Mouse (Mus musculus): ENCODE results near the gene Opa3. TPM values are rescaled to one million over a fixed set of nuclear protein-coding genes. Genes with fewer than 3 reads are reported as not detected.
A peak's percentile ranks its signal among the peaks of the same experiment; 100 is the strongest.

The Opa3 gene
- polyA plus RNA-seq, 1 experiment from 2014 or later = 20.7 TPM

DNA sequence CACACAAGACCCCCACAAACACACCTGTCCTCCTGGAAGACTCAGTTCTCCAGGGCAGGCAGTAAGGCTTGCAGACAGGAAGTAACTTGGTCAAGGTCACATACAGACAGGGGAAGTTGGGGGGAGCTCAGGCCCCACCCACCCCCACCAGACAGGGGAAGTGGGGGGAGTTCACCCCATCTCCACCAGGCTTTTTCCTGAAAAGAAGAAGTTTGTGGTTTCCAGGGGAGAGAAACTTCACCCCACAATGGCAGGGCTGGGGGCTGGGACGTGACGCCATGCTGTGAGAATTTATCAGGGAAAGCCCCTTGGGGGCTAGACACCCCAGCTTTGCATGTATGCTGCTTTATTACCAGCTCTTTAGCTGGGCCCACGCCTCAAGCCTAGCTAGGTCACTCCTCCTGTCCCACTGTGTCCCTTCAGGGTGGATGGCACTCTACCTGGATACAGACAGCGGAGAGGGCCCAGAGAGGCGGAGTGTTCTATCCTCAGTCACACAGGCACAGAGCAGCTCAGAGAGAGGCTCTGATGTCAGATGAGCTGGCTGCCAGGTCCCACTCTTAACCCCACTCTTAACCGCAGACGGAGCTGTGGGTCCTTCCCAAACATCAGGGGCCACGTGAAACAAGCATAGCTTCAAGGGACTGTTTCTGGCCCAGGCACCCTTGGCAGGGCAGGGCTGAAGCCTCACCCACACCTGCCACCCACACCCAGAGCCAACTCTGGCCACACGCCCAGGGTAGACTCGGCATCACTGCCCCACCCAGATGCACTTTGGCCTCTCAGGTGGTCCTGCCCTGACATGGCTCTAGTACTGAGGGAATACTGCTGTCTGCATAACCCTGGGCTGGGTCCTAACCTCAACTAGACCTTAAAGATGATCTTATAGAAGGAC lies 38.0 kb downstream of the Opa3 start:
- no peak for TF ChIP-seq CTCF (IDR thresholded peaks at IDR 0.05; ENCODE audit: low read depth)
- TF ChIP-seq EP300 (optimal IDR thresholded peaks at IDR 0.05) = no peak
- WGBS = 51% methylated on average over 10 of the region's 10 CpGs
- no peaks in the 10 kb centered on the region for H3K9me3 ChIP-seq (ENCODE audit: control insufficient read depth, low read length)
- DNase-seq (ENCODE audit: low spot score) = peak; percentile 92
- 0 out of 2 replicates have a peak, but pooled peaks cover 4% of the 10 kb centered on the region for H3K4me1 ChIP-seq (replicated peaks; ENCODE audit: control insufficient read depth, insufficient read depth)
- H3K9ac ChIP-seq (ENCODE audit: low read length) = peak overlapping the region; percentile 41
- H3K4me3 ChIP-seq (ENCODE audit: low read depth, low read length) = no peak overlapping the region
- peak overlapping the region; percentile 23; the same call in 1 of the 2 replicates for H3K4me2 ChIP-seq (replicated peaks; ENCODE audit: low read depth)
- peaks cover 4% of the 10 kb centered on the region; the same call in 1 of the 2 replicates for H3K36me3 ChIP-seq (ENCODE audit: control insufficient read depth, insufficient read depth, low read length)
- peak overlapping the region; percentile 82 for H3K27ac ChIP-seq (replicated peaks)
- H3K27me3 ChIP-seq (ENCODE audit: control insufficient read depth, insufficient read depth, low read length) = no peaks in the 10 kb centered on the region
- ATAC-seq (ENCODE audit: low FRiP score, low TSS enrichment) = peak; percentile 75

GRCm38 (mm10) chr7:19267051-19267450 lies 38.9 kb downstream of the Opa3 start:
- no peaks in the 10 kb centered on the region for H3K9me3 ChIP-seq (ENCODE audit: control insufficient read depth, low read length)
- TF ChIP-seq EP300 (optimal IDR thresholded peaks at IDR 0.05) (no peak), CTCF (IDR thresholded peaks at IDR 0.05; ENCODE audit: low read depth) (no peak)
- no peak overlapping the region for H3K4me3 ChIP-seq (ENCODE audit: low read depth, low read length)
- WGBS = 40% methylated on average over 10 of the region's 10 CpGs
- ATAC-seq (ENCODE audit: low FRiP score, low TSS enrichment) = no peak
- H3K27me3 ChIP-seq (ENCODE audit: control insufficient read depth, insufficient read depth, low read length) = no peaks in the 10 kb centered on the region
- peak overlapping the region; percentile 82 for H3K27ac ChIP-seq (replicated peaks)
- peak; percentile 46 for DNase-seq (ENCODE audit: low spot score)
- H3K4me2 ChIP-seq (replicated peaks; ENCODE audit: low read depth) = no peak overlapping the region
- H3K36me3 ChIP-seq (ENCODE audit: control insufficient read depth, insufficient read depth, low read length) = 0 out of 2 replicates have a peak, but pooled peaks cover 3% of the 10 kb centered on the region
- peak overlapping the region; percentile 35; the same call in 1 of the 2 replicates for H3K9ac ChIP-seq (ENCODE audit: low read length)
- 0 out of 2 replicates have a peak, but pooled peaks cover 4% of the 10 kb centered on the region for H3K4me1 ChIP-seq (replicated peaks; ENCODE audit: control insufficient read depth, insufficient read depth)

DNA sequence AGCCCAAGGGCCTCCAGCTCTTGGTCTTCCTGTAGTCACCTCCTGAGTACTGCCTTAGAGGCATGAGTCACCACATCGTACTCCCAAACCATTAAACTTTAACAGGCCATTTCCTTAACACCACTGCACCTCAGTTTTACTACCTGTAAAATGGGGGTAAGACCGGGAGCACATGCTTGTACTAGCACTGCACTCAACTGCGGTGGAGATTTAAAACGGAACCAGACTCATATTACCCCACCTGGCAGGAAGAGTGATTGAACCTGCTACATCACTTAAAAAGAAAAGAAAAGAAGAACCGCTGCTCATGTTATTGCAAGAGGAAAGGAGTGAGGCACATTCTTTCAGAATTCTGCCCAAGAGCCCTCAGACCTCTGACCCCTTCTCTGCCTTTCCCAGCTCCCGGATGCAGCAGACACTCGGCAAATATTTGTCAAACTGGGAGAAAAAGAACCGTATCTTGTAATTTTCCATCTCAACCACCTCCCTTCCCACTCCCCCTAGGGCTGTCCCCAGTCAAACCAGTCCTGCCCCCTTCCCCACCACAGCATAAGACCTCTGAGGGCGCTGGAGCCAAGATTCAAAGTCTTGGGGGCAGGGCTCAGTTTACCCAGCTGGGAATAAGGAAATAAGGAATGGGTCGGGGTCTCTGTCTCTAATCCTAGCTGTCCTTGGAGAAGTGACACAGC lies 41.0 kb downstream of the Opa3 start:
- WGBS = 10% methylated on average over 10 of the region's 10 CpGs
- Histone ChIP-seq H3K9ac (ENCODE audit: low read length) (peak overlapping the region; percentile 91), H3K4me2 (replicated peaks; ENCODE audit: low read depth) (peak overlapping the region; percentile 98), H3K36me3 (ENCODE audit: control insufficient read depth, insufficient read depth, low read length) (0 out of 2 replicates have a peak, but pooled peaks cover 3% of the 10 kb centered on the region), H3K27ac (replicated peaks) (peak overlapping the region; percentile 97), H3K4me1 (replicated peaks; ENCODE audit: control insufficient read depth, insufficient read depth) (peaks cover 4% of the 10 kb centered on the region; the same call in 1 of the 2 replicates), H3K27me3 (ENCODE audit: control insufficient read depth, insufficient read depth, low read length) (no peaks in the 10 kb centered on the region), H3K4me3 (ENCODE audit: low read depth, low read length) (peak overlapping the region; percentile 93), H3K9me3 (ENCODE audit: control insufficient read depth, low read length) (no peaks in the 10 kb centered on the region)
- TF ChIP-seq CTCF (IDR thresholded peaks at IDR 0.05; ENCODE audit: low read depth) (no peak), EP300 (optimal IDR thresholded peaks at IDR 0.05) (no peak)
- ATAC-seq (ENCODE audit: low FRiP score, low TSS enrichment) = no peak
- peak; percentile 54 for DNase-seq (ENCODE audit: low spot score)

DNA sequence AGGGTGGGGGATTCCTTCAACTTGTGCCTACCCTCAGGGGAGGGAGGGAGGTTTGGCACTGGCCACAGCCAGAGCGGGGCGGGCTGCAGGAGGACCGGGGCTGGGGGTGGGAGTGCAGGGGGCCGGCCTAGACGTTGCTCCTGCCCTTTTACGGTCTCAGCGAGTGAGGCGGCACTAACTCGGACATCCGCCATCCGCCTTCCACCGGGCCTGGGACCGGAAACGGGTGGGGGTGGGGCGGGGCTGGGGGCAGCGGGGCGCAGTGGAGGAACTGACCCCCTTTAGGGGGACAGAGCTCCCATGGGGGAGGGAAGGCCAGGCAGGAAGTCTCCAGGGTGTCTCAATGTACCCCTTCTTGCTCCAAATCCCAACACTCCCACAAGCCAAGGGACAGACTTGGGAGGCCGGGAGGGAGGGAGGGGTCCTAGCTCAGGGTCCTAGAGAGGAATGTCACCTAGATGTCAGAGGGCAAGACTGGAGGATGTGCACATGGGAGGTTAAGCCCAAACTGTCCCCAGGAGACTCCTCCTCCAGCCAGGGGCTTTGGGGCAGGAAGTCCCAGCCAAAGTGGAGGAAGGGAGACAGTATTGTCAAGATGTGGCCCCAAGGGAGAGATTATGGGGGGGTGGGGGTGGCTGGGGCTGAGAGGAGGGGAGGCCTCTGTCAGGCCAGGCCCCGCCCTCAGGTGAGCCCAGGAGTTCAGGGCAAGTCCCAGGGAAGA lies 41.7 kb downstream of the Opa3 start:
- Histone ChIP-seq H3K27ac (replicated peaks) (peak overlapping the region; percentile 97), H3K27me3 (ENCODE audit: control insufficient read depth, insufficient read depth, low read length) (no peaks in the 10 kb centered on the region), H3K4me2 (replicated peaks; ENCODE audit: low read depth) (peak overlapping the region; percentile 98), H3K36me3 (ENCODE audit: control insufficient read depth, insufficient read depth, low read length) (no peaks in the 10 kb centered on the region), H3K9me3 (ENCODE audit: control insufficient read depth, low read length) (no peaks in the 10 kb centered on the region), H3K4me1 (replicated peaks; ENCODE audit: control insufficient read depth, insufficient read depth) (peaks cover 4% of the 10 kb centered on the region; the same call in 1 of the 2 replicates), H3K9ac (ENCODE audit: low read length) (peak overlapping the region; percentile 91), H3K4me3 (ENCODE audit: low read depth, low read length) (peak overlapping the region; percentile 93)
- peak; percentile 63 for ATAC-seq (ENCODE audit: low FRiP score, low TSS enrichment)
- 7% methylated on average over 13 of the region's 19 CpGs for WGBS
- TF ChIP-seq CTCF (IDR thresholded peaks at IDR 0.05; ENCODE audit: low read depth) (no peak), EP300 (optimal IDR thresholded peaks at IDR 0.05) (no peak)
- DNase-seq (ENCODE audit: low spot score) = peak; percentile 87

DNA sequence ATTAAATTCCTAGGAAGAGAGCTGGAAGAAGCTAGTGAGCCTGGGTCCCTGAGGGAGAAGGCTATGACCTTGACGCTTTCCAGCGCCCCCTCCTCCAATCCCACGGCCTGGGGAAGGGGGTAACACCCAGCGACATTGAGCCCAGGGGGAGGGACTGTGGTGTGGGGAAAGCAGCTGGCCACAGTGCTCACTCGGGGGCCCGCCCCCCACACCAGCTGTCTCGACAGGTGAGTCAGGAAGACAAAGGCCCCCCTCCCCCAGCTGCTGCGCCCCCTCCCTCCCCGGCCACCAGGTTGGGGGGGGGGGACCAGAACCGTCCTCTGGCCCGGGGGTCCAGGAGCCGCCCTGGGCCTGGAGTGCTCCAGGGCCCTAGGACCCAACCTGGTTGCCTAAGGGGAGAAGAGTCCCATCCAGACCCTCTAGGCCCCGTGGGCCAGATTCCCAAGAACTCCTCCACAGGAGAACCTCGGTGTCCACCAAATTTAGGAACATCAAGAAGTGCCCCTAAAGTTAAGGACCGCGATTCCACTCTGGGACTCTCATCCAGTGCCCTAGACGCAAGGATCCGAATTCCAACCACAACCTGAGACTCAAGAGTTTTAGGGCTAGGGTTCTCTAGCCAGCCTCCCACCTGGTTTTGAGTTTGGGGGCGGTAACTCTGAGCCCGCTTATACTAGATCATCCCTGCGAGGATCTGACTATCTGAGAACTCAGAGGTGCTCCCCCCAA lies 42.5 kb downstream of the Opa3 start:
- no peak for ATAC-seq (ENCODE audit: low FRiP score, low TSS enrichment)
- Histone ChIP-seq H3K9me3 (ENCODE audit: control insufficient read depth, low read length) (no peaks in the 10 kb centered on the region), H3K27ac (replicated peaks) (peak overlapping the region; percentile 97), H3K4me3 (ENCODE audit: low read depth, low read length) (peak overlapping the region; percentile 93), H3K4me2 (replicated peaks; ENCODE audit: low read depth) (peak overlapping the region; percentile 98), H3K4me1 (replicated peaks; ENCODE audit: control insufficient read depth, insufficient read depth) (peaks cover 4% of the 10 kb centered on the region; the same call in 1 of the 2 replicates), H3K9ac (ENCODE audit: low read length) (peak overlapping the region; percentile 91), H3K27me3 (ENCODE audit: control insufficient read depth, insufficient read depth, low read length) (no peaks in the 10 kb centered on the region), H3K36me3 (ENCODE audit: control insufficient read depth, insufficient read depth, low read length) (no peaks in the 10 kb centered on the region)
- 0% methylated on average over 18 of the region's 21 CpGs for WGBS
- DNase-seq (ENCODE audit: low spot score) = peak; percentile 74
- TF ChIP-seq EP300 (optimal IDR thresholded peaks at IDR 0.05) (no peak), CTCF (IDR thresholded peaks at IDR 0.05; ENCODE audit: low read depth) (no peak)
